Mouse (Mus musculus): ENCODE results near the gene Pold4. TPM values are rescaled to one million over a fixed set of nuclear protein-coding genes. Genes with fewer than 3 reads are reported as not detected.
"Not testable (repeated sequence)": the region's sequence is repeated elsewhere in the genome, so short reads cannot be mapped to it uniquely, and the experiment has no call there.

The Pold4 gene
- polyA plus RNA-seq, 1 experiment from 2014 or later: 18.1 TPM

GRCm38 (mm10) chr19:4240247-4240668, 8.6 kb downstream of the Pold4 start:
- Histone ChIP-seq H3K4me1 (no peaks in the 10 kb centered on the region), H3K27me3 (no peaks in the 10 kb centered on the region), H3K9me3 (no peaks in the 10 kb centered on the region), H3K9ac (replicated peaks) (no peak overlapping the region), H3K4me2 (replicated peaks) (no peak overlapping the region), H3K27ac (replicated peaks) (no peak overlapping the region), H3K4me3 (no peak overlapping the region), H3K36me3 (no peaks in the 10 kb centered on the region)
- ATAC-seq (replicated peaks): no peak
- 72% methylated on average over 8 of the region's 8 CpGs for WGBS

DNA sequence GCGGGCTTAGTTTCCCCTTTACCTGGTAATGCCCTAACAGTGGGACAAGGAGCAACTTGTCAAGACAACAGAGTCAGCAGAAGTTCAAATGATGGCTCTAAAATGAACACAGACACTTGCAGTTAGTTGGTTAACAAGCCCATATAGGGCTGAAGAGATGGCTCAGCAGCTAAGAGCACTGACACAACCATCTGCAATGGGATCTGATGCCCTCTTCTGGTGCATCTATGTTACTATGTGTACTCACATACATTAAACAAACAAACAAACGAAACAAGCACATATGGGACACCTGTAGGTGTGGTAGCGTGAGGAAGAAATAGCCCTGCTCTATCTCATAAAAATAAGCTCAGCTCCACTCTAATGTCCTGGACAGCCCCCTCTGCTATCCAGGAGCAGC, 10.7 kb downstream of the Pold4 start:
- Histone ChIP-seq H3K4me2 (replicated peaks) (no peak overlapping the region), H3K4me1 (no peaks in the 10 kb centered on the region), H3K9ac (replicated peaks) (no peak overlapping the region), H3K27ac (replicated peaks) (no peak overlapping the region), H3K4me3 (no peak overlapping the region), H3K36me3 (no peaks in the 10 kb centered on the region), H3K27me3 (no peaks in the 10 kb centered on the region), H3K9me3 (no peaks in the 10 kb centered on the region)
- WGBS: 64% methylated on average over 3 of the region's 3 CpGs
- no peak for ATAC-seq (replicated peaks)

- WGBS: 86% methylated on average over 6 of the region's 6 CpGs
- H3K27ac ChIP-seq (replicated peaks): no peak overlapping the region
- no peak overlapping the region for H3K4me3 ChIP-seq
- H3K9me3 ChIP-seq: no peaks in the 10 kb centered on the region
- H3K36me3 ChIP-seq: no peaks in the 10 kb centered on the region
- ATAC-seq (replicated peaks): no peak
- H3K4me1 ChIP-seq: no peaks in the 10 kb centered on the region
- H3K9ac ChIP-seq (replicated peaks): no peak overlapping the region
- H3K4me2 ChIP-seq (replicated peaks): no peak overlapping the region
- H3K27me3 ChIP-seq: no peaks in the 10 kb centered on the region
Observed at GRCm38 (mm10) chr19:4244775-4245174, 13.1 kb downstream of the Pold4 start.

GRCm38 (mm10) chr19:4247010-4247409, 15.3 kb downstream of the Pold4 start:
- Histone ChIP-seq H3K4me3 (no peak overlapping the region), H3K9ac (replicated peaks) (no peak overlapping the region), H3K4me1 (no peaks in the 10 kb centered on the region), H3K4me2 (replicated peaks) (no peak overlapping the region), H3K9me3 (no peaks in the 10 kb centered on the region), H3K27me3 (no peaks in the 10 kb centered on the region), H3K36me3 (no peaks in the 10 kb centered on the region), H3K27ac (replicated peaks) (no peak overlapping the region)
- 60% methylated on average over 1 of the region's 1 CpGs for WGBS
- ATAC-seq (replicated peaks): no peak

GRCm38 (mm10) chr19:4248683-4249082, 17.0 kb downstream of the Pold4 start:
- H3K9me3 ChIP-seq; H3K4me3 ChIP-seq; H3K36me3 ChIP-seq; H3K27ac ChIP-seq (replicated peaks); ATAC-seq (replicated peaks); H3K27me3 ChIP-seq; H3K4me1 ChIP-seq; H3K9ac ChIP-seq (replicated peaks); H3K4me2 ChIP-seq (replicated peaks): not testable (repeated sequence)
- 82% methylated on average over 1 of the region's 1 CpGs for WGBS

DNA sequence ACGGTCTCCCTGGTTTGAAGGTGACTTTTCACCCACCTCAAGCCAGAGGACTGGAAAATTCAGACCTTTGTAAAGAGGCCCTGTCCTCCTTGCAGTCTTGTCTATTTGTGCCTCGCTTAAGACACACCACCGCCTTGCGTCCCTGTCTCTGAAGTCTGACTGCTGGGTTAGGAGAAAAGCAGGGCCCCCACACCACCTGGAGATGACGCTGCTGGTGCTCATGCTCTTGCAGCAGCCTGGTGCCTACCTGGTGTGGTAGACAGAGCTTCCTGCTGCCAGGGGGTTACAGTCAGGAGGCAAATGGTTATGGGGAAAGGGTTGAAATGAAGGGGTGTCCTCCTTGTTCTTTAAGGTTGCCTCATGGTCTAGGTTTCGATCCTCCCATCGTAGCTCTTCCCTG, 22.5 kb downstream of the Pold4 start:
- Histone ChIP-seq H3K27me3 (no peaks in the 10 kb centered on the region), H3K9me3 (no peaks in the 10 kb centered on the region), H3K9ac (replicated peaks) (no peak overlapping the region), H3K4me3 (no peak overlapping the region), H3K27ac (replicated peaks) (no peak overlapping the region), H3K36me3 (no peaks in the 10 kb centered on the region), H3K4me1 (peaks cover 6% of the 10 kb centered on the region), H3K4me2 (replicated peaks) (no peak overlapping the region)
- WGBS: 87% methylated on average over 7 of the region's 7 CpGs
- no peak for ATAC-seq (replicated peaks)

- Histone ChIP-seq H3K36me3 (no peaks in the 10 kb centered on the region), H3K27me3 (no peaks in the 10 kb centered on the region), H3K4me1 (peaks cover 6% of the 10 kb centered on the region), H3K9ac (replicated peaks) (no peak overlapping the region), H3K9me3 (no peaks in the 10 kb centered on the region), H3K4me2 (replicated peaks) (no peak overlapping the region), H3K27ac (replicated peaks) (no peak overlapping the region), H3K4me3 (no peak overlapping the region)
- no peak for ATAC-seq (replicated peaks)
- 72% methylated on average over 11 of the region's 11 CpGs for WGBS
Observed at GRCm38 (mm10) chr19:4255583-4256162, 24.0 kb downstream of the Pold4 start.

- Histone ChIP-seq H3K9me3 (no peaks in the 10 kb centered on the region), H3K36me3 (no peaks in the 10 kb centered on the region), H3K9ac (replicated peaks) (peak overlapping the region; percentile 59), H3K4me1 (peaks cover 6% of the 10 kb centered on the region), H3K4me3 (peak overlapping the region; percentile 65), H3K27ac (replicated peaks) (no peak overlapping the region), H3K4me2 (replicated peaks) (peak overlapping the region; percentile 70), H3K27me3 (no peaks in the 10 kb centered on the region)
- peak; percentile 93 for ATAC-seq (replicated peaks)
- WGBS: under 1% methylated on average over 41 of the region's 41 CpGs
Observed at GRCm38 (mm10) chr19:4257216-4257896, 25.7 kb downstream of the Pold4 start.

GRCm38 (mm10) chr19:4257897-4258252, 26.2 kb downstream of the Pold4 start:
- Histone ChIP-seq H3K9me3 (no peaks in the 10 kb centered on the region), H3K4me2 (replicated peaks) (peak overlapping the region; percentile 70), H3K4me3 (peak overlapping the region; percentile 65), H3K36me3 (no peaks in the 10 kb centered on the region), H3K4me1 (peaks cover 6% of the 10 kb centered on the region), H3K27ac (replicated peaks) (no peak overlapping the region), H3K27me3 (no peaks in the 10 kb centered on the region), H3K9ac (replicated peaks) (peak overlapping the region; percentile 54)
- WGBS: 17% methylated on average over 12 of the region's 12 CpGs
- ATAC-seq (replicated peaks): peak; percentile 58

GRCm38 (mm10) chr19:4261038-4261698, 29.5 kb downstream of the Pold4 start:
- ATAC-seq (replicated peaks): no peak
- H3K27me3 ChIP-seq: no peaks in the 10 kb centered on the region
- no peaks in the 10 kb centered on the region for H3K9me3 ChIP-seq
- no peak overlapping the region for H3K4me2 ChIP-seq (replicated peaks)
- no peak overlapping the region for H3K27ac ChIP-seq (replicated peaks)
- no peak overlapping the region for H3K9ac ChIP-seq (replicated peaks)
- H3K4me1 ChIP-seq: peaks cover 6% of the 10 kb centered on the region
- H3K36me3 ChIP-seq: no peaks in the 10 kb centered on the region
- 56% methylated on average over 8 of the region's 8 CpGs for WGBS
- H3K4me3 ChIP-seq: no peak overlapping the region

- no peaks in the 10 kb centered on the region for H3K9me3 ChIP-seq
- H3K36me3 ChIP-seq: no peaks in the 10 kb centered on the region
- H3K9ac ChIP-seq (replicated peaks): no peak overlapping the region
- H3K27ac ChIP-seq (replicated peaks): no peak overlapping the region
- H3K27me3 ChIP-seq: no peaks in the 10 kb centered on the region
- H3K4me3 ChIP-seq: no peak overlapping the region
- ATAC-seq (replicated peaks): no peak
- H3K4me1 ChIP-seq: peaks cover 5% of the 10 kb centered on the region
- 77% methylated on average over 6 of the region's 6 CpGs for WGBS
- no peak overlapping the region for H3K4me2 ChIP-seq (replicated peaks)
Observed at GRCm38 (mm10) chr19:4262756-4263155, 31.1 kb downstream of the Pold4 start.

DNA sequence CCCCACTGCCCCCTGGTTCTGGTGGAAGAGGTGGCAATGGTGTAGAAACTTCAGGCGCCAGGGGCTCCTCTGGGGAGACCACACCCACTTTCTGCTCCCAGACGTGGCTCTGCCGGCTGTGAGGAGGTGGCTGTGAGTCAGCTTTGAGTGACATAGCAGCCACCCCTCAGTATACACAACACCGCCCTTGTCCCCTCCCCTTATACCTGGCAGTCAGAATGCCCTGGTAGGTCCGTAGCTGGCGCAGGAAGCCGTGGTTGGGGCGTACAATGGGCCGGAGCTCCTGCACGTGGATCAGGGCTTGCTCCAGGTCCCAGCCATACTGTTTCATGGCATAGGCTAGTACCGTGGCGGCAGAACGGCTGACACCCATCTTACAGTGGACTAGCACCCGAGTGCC, 32.0 kb downstream of the Pold4 start:
- H3K9ac ChIP-seq (replicated peaks): no peak overlapping the region
- H3K9me3 ChIP-seq: no peaks in the 10 kb centered on the region
- 69% methylated on average over 14 of the region's 14 CpGs for WGBS
- H3K27me3 ChIP-seq: peaks cover 6% of the 10 kb centered on the region; the same call in 1 of the 2 replicates
- 0 out of 2 replicates have a peak, but pooled peaks cover 1% of the 10 kb centered on the region for H3K4me1 ChIP-seq
- H3K4me2 ChIP-seq (replicated peaks): no peak overlapping the region
- no peak overlapping the region for H3K4me3 ChIP-seq
- no peak for ATAC-seq (replicated peaks)
- no peak overlapping the region for H3K27ac ChIP-seq (replicated peaks)
- H3K36me3 ChIP-seq: no peaks in the 10 kb centered on the region

Measured in forebrain, embryonic 15.5 days (tissue).